Mouse (Mus musculus) kidney, adult 18-20 months (tissue): Measurements from ENCODE around the gene Foxo3.

Experiments
- DNase-seq: peaks from one replicate; pipeline ENCODE4 v3.0.0; 2021

The Foxo3 gene

GRCm38 (mm10) chr10:42248644-42249043 lies 27.9 kb downstream of the Foxo3 start:
- no peak for DNase-seq

- DNase-seq: no peak
Observed at GRCm38 (mm10) chr10:42248156-42248555, 28.4 kb downstream of the Foxo3 start.

GRCm38 (mm10) chr10:42247125-42247816 lies 29.3 kb downstream of the Foxo3 start:
- DNase-seq: no peak

GRCm38 (mm10) chr10:42246483-42246882 lies 30.1 kb downstream of the Foxo3 start:
- no peak for DNase-seq

GRCm38 (mm10) chr10:42245636-42246035 lies 30.9 kb downstream of the Foxo3 start:
- DNase-seq: no peak

GRCm38 (mm10) chr10:42245256-42245601 lies 31.3 kb downstream of the Foxo3 start:
- no peak for DNase-seq

- no peak for DNase-seq
Observed at GRCm38 (mm10) chr10:42244420-42245255, 31.9 kb downstream of the Foxo3 start.

GRCm38 (mm10) chr10:42243925-42244324 lies 32.6 kb downstream of the Foxo3 start:
- no peak for DNase-seq

- DNase-seq: no peak
Observed at GRCm38 (mm10) chr10:42242484-42242883, 34.1 kb downstream of the Foxo3 start.

GRCm38 (mm10) chr10:42241775-42242174 lies 34.8 kb downstream of the Foxo3 start:
- no peak for DNase-seq

GRCm38 (mm10) chr10:42239810-42240111 lies 36.8 kb downstream of the Foxo3 start:
- no peak for DNase-seq

GRCm38 (mm10) chr10:42238923-42239809 lies 37.4 kb downstream of the Foxo3 start:
- peak; percentile 74 for DNase-seq

GRCm38 (mm10) chr10:42238296-42238695 lies 38.3 kb downstream of the Foxo3 start:
- DNase-seq: no peak

GRCm38 (mm10) chr10:42237556-42237955 lies 39.0 kb downstream of the Foxo3 start:
- no peak for DNase-seq

GRCm38 (mm10) chr10:42235321-42235720 lies 41.2 kb downstream of the Foxo3 start:
- no peak for DNase-seq

- no peak for DNase-seq
Observed at GRCm38 (mm10) chr10:42232977-42233376, 43.6 kb downstream of the Foxo3 start.

- no peak for DNase-seq
Observed at GRCm38 (mm10) chr10:42231847-42232246, 44.7 kb downstream of the Foxo3 start.

- peak; percentile 61 for DNase-seq
Observed at GRCm38 (mm10) chr10:42231100-42231541, 45.4 kb downstream of the Foxo3 start.

- DNase-seq: no peak
Observed at GRCm38 (mm10) chr10:42230471-42231099, 46.0 kb downstream of the Foxo3 start.

GRCm38 (mm10) chr10:42227751-42228241 lies 48.8 kb downstream of the Foxo3 start:
- DNase-seq: no peak

- DNase-seq: no peak
Observed at GRCm38 (mm10) chr10:42226176-42226575, 50.4 kb downstream of the Foxo3 start.

- peak; percentile 67 for DNase-seq
Observed at GRCm38 (mm10) chr10:42225184-42225935, 51.2 kb downstream of the Foxo3 start.
